Mouse (Mus musculus): ENCODE results near the gene Sirt7. TPM values are rescaled to one million over a fixed set of nuclear protein-coding genes. Genes with fewer than 3 reads are reported as not detected.

Gene Sirt7
- total and polyA plus RNA-seq, 3 experiments, result 72.3 to 78.2 TPM; not detected in 1

Other genes starting within 250 kb of the Sirt7 start
Only the 30 nearest of the 33 such genes appear.
- gene Tspan10, start 182.6 kb downstream of the Sirt7 start, total RNA-seq (2012; rRNA removed), result 0.20 and 0.65 TPM in 2 replicates
- gene Tspan10, start 182.6 kb downstream of the Sirt7 start, polyA plus RNA-seq (2012; ENCODE audit: insufficient read depth in 1 of 2, insufficient read length in 2 of 2, low read depth in 1 of 2, low replicate concordance in 2 of 2, missing spikeins in 1 of 2), result under 1 TPM in 1 of 2 experiments, not detected in 1; 0.29 TPM
- gene Pde6g, start 171.7 kb downstream of the Sirt7 start, total RNA-seq (2012; rRNA removed), result 0.35 and 0.46 TPM in 2 replicates
- under 1 TPM in 1 of 2 experiments, not detected in 1; 0.84 TPM for gene Pde6g, start 171.7 kb downstream of the Sirt7 start, polyA plus RNA-seq (2012; ENCODE audit: insufficient read depth in 1 of 2, insufficient read length in 2 of 2, low read depth in 1 of 2, low replicate concordance in 2 of 2, missing spikeins in 1 of 2)
- 15.9 and 17.6 TPM in 2 replicates for gene Oxld1, start 167.2 kb downstream of the Sirt7 start, total RNA-seq (2012; rRNA removed)
- gene Oxld1, start 167.2 kb downstream of the Sirt7 start, polyA plus RNA-seq (2012; ENCODE audit: insufficient read depth in 1 of 2, insufficient read length in 2 of 2, low read depth in 1 of 2, low replicate concordance in 2 of 2, missing spikeins in 1 of 2), result 10 to 100 TPM in 1 of 2 experiments, not detected in 1; 17.5 TPM
- gene Ccdc137, start 167.1 kb downstream of the Sirt7 start, total RNA-seq (2012; rRNA removed), result 66.1 and 104 TPM in 2 replicates
- 100 to 1,000 TPM in 1 of 2 experiments, not detected in 1; 116 TPM for gene Ccdc137, start 167.1 kb downstream of the Sirt7 start, polyA plus RNA-seq (2012; ENCODE audit: insufficient read depth in 1 of 2, insufficient read length in 2 of 2, low read depth in 1 of 2, low replicate concordance in 2 of 2, missing spikeins in 1 of 2)
- 19.8 and 20.8 TPM in 2 replicates for gene Arl16, start 157.6 kb downstream of the Sirt7 start, total RNA-seq (2012; rRNA removed)
- gene Arl16, start 157.6 kb downstream of the Sirt7 start, polyA plus RNA-seq (2012; ENCODE audit: insufficient read depth in 1 of 2, insufficient read length in 2 of 2, low read depth in 1 of 2, low replicate concordance in 2 of 2, missing spikeins in 1 of 2), result 10 to 100 TPM in 1 of 2 experiments, not detected in 1; 20.0 TPM
- gene Mrpl12, start 140.6 kb downstream of the Sirt7 start, total RNA-seq (2012; rRNA removed), result 401 and 457 TPM in 2 replicates
- gene Mrpl12, start 140.6 kb downstream of the Sirt7 start, polyA plus RNA-seq (2012; ENCODE audit: insufficient read depth in 1 of 2, insufficient read length in 2 of 2, low read depth in 1 of 2, low replicate concordance in 2 of 2, missing spikeins in 1 of 2), result 100 to 1,000 TPM; 374 to 461 TPM
- 40.4 and 52.0 TPM in 2 replicates for gene Slc25a10, start 133.4 kb downstream of the Sirt7 start, total RNA-seq (2012; rRNA removed)
- 10 to 100 TPM in 1 of 2 experiments, not detected in 1; 53.6 TPM for gene Slc25a10, start 133.4 kb downstream of the Sirt7 start, polyA plus RNA-seq (2012; ENCODE audit: insufficient read depth in 1 of 2, insufficient read length in 2 of 2, low read depth in 1 of 2, low replicate concordance in 2 of 2, missing spikeins in 1 of 2)
- not detected in 2 replicates for gene Gcgr, start 94.5 kb downstream of the Sirt7 start, total RNA-seq (2012; rRNA removed)
- not detected for gene Gcgr, start 94.5 kb downstream of the Sirt7 start, polyA plus RNA-seq (2012; ENCODE audit: insufficient read depth in 1 of 2, insufficient read length in 2 of 2, low read depth in 1 of 2, low replicate concordance in 2 of 2, missing spikeins in 1 of 2)
- gene Mcrip1, start 75.5 kb downstream of the Sirt7 start, total RNA-seq (2012; rRNA removed), result 27.2 and 36.6 TPM in 2 replicates
- 10 to 100 TPM in 1 of 2 experiments, not detected in 1; 83.5 TPM for gene Mcrip1, start 75.5 kb downstream of the Sirt7 start, polyA plus RNA-seq (2012; ENCODE audit: insufficient read depth in 1 of 2, insufficient read length in 2 of 2, low read depth in 1 of 2, low replicate concordance in 2 of 2, missing spikeins in 1 of 2)
- not detected in 2 replicates for gene Ppp1r27, start 74.1 kb downstream of the Sirt7 start, total RNA-seq (2012; rRNA removed)
- gene Ppp1r27, start 74.1 kb downstream of the Sirt7 start, polyA plus RNA-seq (2012; ENCODE audit: insufficient read depth in 1 of 2, insufficient read length in 2 of 2, low read depth in 1 of 2, low replicate concordance in 2 of 2, missing spikeins in 1 of 2), result not detected
- 625 and 639 TPM in 2 replicates for gene P4hb, start 52.0 kb downstream of the Sirt7 start, total RNA-seq (2012; rRNA removed)
- 1,000 to 10,000 TPM in 1 of 2 experiments, 100 to 1,000 TPM in 1; 563 to 1,152 TPM for gene P4hb, start 52.0 kb downstream of the Sirt7 start, polyA plus RNA-seq (2012; ENCODE audit: insufficient read depth in 1 of 2, insufficient read length in 2 of 2, low read depth in 1 of 2, low replicate concordance in 2 of 2, missing spikeins in 1 of 2)
- gene Arhgdia, start 43.6 kb downstream of the Sirt7 start, total RNA-seq (2012; rRNA removed), result 364 and 367 TPM in 2 replicates
- gene Arhgdia, start 43.6 kb downstream of the Sirt7 start, polyA plus RNA-seq (2012; ENCODE audit: insufficient read depth in 1 of 2, insufficient read length in 2 of 2, low read depth in 1 of 2, low replicate concordance in 2 of 2, missing spikeins in 1 of 2), result 100 to 1,000 TPM; 601 to 821 TPM
- gene Alyref, start 26.9 kb downstream of the Sirt7 start, total RNA-seq (2012; rRNA removed), result 1,072 and 1,078 TPM in 2 replicates
- 100 to 1,000 TPM in 1 of 2 experiments, not detected in 1; 600 TPM for gene Alyref, start 26.9 kb downstream of the Sirt7 start, polyA plus RNA-seq (2012; ENCODE audit: insufficient read depth in 1 of 2, insufficient read length in 2 of 2, low read depth in 1 of 2, low replicate concordance in 2 of 2, missing spikeins in 1 of 2)
- gene Anapc11, start 26.8 kb downstream of the Sirt7 start, total RNA-seq (2012; rRNA removed), result 97.3 and 130 TPM in 2 replicates
- gene Anapc11, start 26.8 kb downstream of the Sirt7 start, polyA plus RNA-seq (2012; ENCODE audit: insufficient read depth in 1 of 2, insufficient read length in 2 of 2, low read depth in 1 of 2, low replicate concordance in 2 of 2, missing spikeins in 1 of 2), result 100 to 1,000 TPM in 1 of 2 experiments, not detected in 1; 120 TPM
- 0.27 and 0.62 TPM in 2 replicates for gene Npb, start 16.8 kb downstream of the Sirt7 start, total RNA-seq (2012; rRNA removed)
- 1 to 10 TPM in 1 of 2 experiments, not detected in 1; 1.7 TPM for gene Npb, start 16.8 kb downstream of the Sirt7 start, polyA plus RNA-seq (2012; ENCODE audit: insufficient read depth in 1 of 2, insufficient read length in 2 of 2, low read depth in 1 of 2, low replicate concordance in 2 of 2, missing spikeins in 1 of 2)
- gene Pcyt2, start 7.3 kb downstream of the Sirt7 start, total RNA-seq (2012; rRNA removed), result 71.8 and 86.7 TPM in 2 replicates
- 10 to 100 TPM in 1 of 2 experiments, not detected in 1; 87.3 TPM for gene Pcyt2, start 7.3 kb downstream of the Sirt7 start, polyA plus RNA-seq (2012; ENCODE audit: insufficient read depth in 1 of 2, insufficient read length in 2 of 2, low read depth in 1 of 2, low replicate concordance in 2 of 2, missing spikeins in 1 of 2)
- gene Mafg, start 8.4 kb upstream of the Sirt7 start, total RNA-seq (2012; rRNA removed), result 26.5 and 29.7 TPM in 2 replicates
- gene Mafg, start 8.4 kb upstream of the Sirt7 start, polyA plus RNA-seq (2012; ENCODE audit: insufficient read depth in 1 of 2, insufficient read length in 2 of 2, low read depth in 1 of 2, low replicate concordance in 2 of 2, missing spikeins in 1 of 2), result 100 to 1,000 TPM in 1 of 2 experiments, 10 to 100 TPM in 1; 54.0 to 113 TPM
- 2.6 and 7.1 TPM in 2 replicates for gene Pycr1, start 18.5 kb upstream of the Sirt7 start, total RNA-seq (2012; rRNA removed)
- gene Pycr1, start 18.5 kb upstream of the Sirt7 start, polyA plus RNA-seq (2012; ENCODE audit: insufficient read depth in 1 of 2, insufficient read length in 2 of 2, low read depth in 1 of 2, low replicate concordance in 2 of 2, missing spikeins in 1 of 2), result 10 to 100 TPM in 1 of 2 experiments, not detected in 1; 15.3 TPM
- not detected in 2 replicates for gene Myadml2, start 22.9 kb upstream of the Sirt7 start, total RNA-seq (2012; rRNA removed)
- gene Myadml2, start 22.9 kb upstream of the Sirt7 start, polyA plus RNA-seq (2012; ENCODE audit: insufficient read depth in 1 of 2, insufficient read length in 2 of 2, low read depth in 1 of 2, low replicate concordance in 2 of 2, missing spikeins in 1 of 2), result not detected
- not detected in 2 replicates for gene Notum, start 35.9 kb upstream of the Sirt7 start, total RNA-seq (2012; rRNA removed)
- gene Notum, start 35.9 kb upstream of the Sirt7 start, polyA plus RNA-seq (2012; ENCODE audit: insufficient read depth in 1 of 2, insufficient read length in 2 of 2, low read depth in 1 of 2, low replicate concordance in 2 of 2, missing spikeins in 1 of 2), result not detected
- gene Aspscr1, start 47.7 kb upstream of the Sirt7 start, total RNA-seq (2012; rRNA removed), result 31.9 and 36.2 TPM in 2 replicates
- gene Aspscr1, start 47.7 kb upstream of the Sirt7 start, polyA plus RNA-seq (2012; ENCODE audit: insufficient read depth in 1 of 2, insufficient read length in 2 of 2, low read depth in 1 of 2, low replicate concordance in 2 of 2, missing spikeins in 1 of 2), result 10 to 100 TPM in 1 of 2 experiments, not detected in 1; 72.5 TPM
- 140 and 141 TPM in 2 replicates for gene Cenpx, start 88.5 kb upstream of the Sirt7 start, total RNA-seq (2012; rRNA removed)
- gene Cenpx, start 88.5 kb upstream of the Sirt7 start, polyA plus RNA-seq (2012; ENCODE audit: insufficient read depth in 1 of 2, insufficient read length in 2 of 2, low read depth in 1 of 2, low replicate concordance in 2 of 2, missing spikeins in 1 of 2), result 100 to 1,000 TPM in 1 of 2 experiments, not detected in 1; 206 TPM
- gene Lrrc45, start 88.7 kb upstream of the Sirt7 start, total RNA-seq (2012; rRNA removed), result 26.5 and 45.1 TPM in 2 replicates
- gene Lrrc45, start 88.7 kb upstream of the Sirt7 start, polyA plus RNA-seq (2012; ENCODE audit: insufficient read depth in 1 of 2, insufficient read length in 2 of 2, low read depth in 1 of 2, low replicate concordance in 2 of 2, missing spikeins in 1 of 2), result 10 to 100 TPM in 1 of 2 experiments, not detected in 1; 31.0 TPM
- gene Rac3, start 96.2 kb upstream of the Sirt7 start, total RNA-seq (2012; rRNA removed), result 7.8 and 12.0 TPM in 2 replicates
- 10 to 100 TPM in 1 of 2 experiments, not detected in 1; 13.1 TPM for gene Rac3, start 96.2 kb upstream of the Sirt7 start, polyA plus RNA-seq (2012; ENCODE audit: insufficient read depth in 1 of 2, insufficient read length in 2 of 2, low read depth in 1 of 2, low replicate concordance in 2 of 2, missing spikeins in 1 of 2)
- gene Dcxr, start 102.0 kb upstream of the Sirt7 start, total RNA-seq (2012; rRNA removed), result 12.0 and 14.1 TPM in 2 replicates
- 10 to 100 TPM in 1 of 2 experiments, not detected in 1; 12.2 TPM for gene Dcxr, start 102.0 kb upstream of the Sirt7 start, polyA plus RNA-seq (2012; ENCODE audit: insufficient read depth in 1 of 2, insufficient read length in 2 of 2, low read depth in 1 of 2, low replicate concordance in 2 of 2, missing spikeins in 1 of 2)
- gene Cbr2, start 106.9 kb upstream of the Sirt7 start, total RNA-seq (2012; rRNA removed), result not detected in 2 replicates
- gene Cbr2, start 106.9 kb upstream of the Sirt7 start, polyA plus RNA-seq (2012; ENCODE audit: insufficient read depth in 1 of 2, insufficient read length in 2 of 2, low read depth in 1 of 2, low replicate concordance in 2 of 2, missing spikeins in 1 of 2), result not detected
- gene Hmga1b, start 137.6 kb upstream of the Sirt7 start, total RNA-seq (2012; rRNA removed), result 190 and 206 TPM in 2 replicates
- 100 to 1,000 TPM in 1 of 2 experiments, not detected in 1; 633 TPM for gene Hmga1b, start 137.6 kb upstream of the Sirt7 start, polyA plus RNA-seq (2012; ENCODE audit: insufficient read depth in 1 of 2, insufficient read length in 2 of 2, low read depth in 1 of 2, low replicate concordance in 2 of 2, missing spikeins in 1 of 2)
- 10.9 and 12.7 TPM in 2 replicates for gene Rfng, start 159.0 kb upstream of the Sirt7 start, total RNA-seq (2012; rRNA removed)
- 10 to 100 TPM in 1 of 2 experiments, not detected in 1; 40.7 TPM for gene Rfng, start 159.0 kb upstream of the Sirt7 start, polyA plus RNA-seq (2012; ENCODE audit: insufficient read depth in 1 of 2, insufficient read length in 2 of 2, low read depth in 1 of 2, low replicate concordance in 2 of 2, missing spikeins in 1 of 2)
- gene Gps1, start 159.0 kb upstream of the Sirt7 start, total RNA-seq (2012; rRNA removed), result 206 and 266 TPM in 2 replicates
- gene Gps1, start 159.0 kb upstream of the Sirt7 start, polyA plus RNA-seq (2012; ENCODE audit: insufficient read depth in 1 of 2, insufficient read length in 2 of 2, low read depth in 1 of 2, low replicate concordance in 2 of 2, missing spikeins in 1 of 2), result 100 to 1,000 TPM; 173 to 219 TPM
- 190 and 203 TPM in 2 replicates for gene Dus1l, start 171.2 kb upstream of the Sirt7 start, total RNA-seq (2012; rRNA removed)
- gene Dus1l, start 171.2 kb upstream of the Sirt7 start, polyA plus RNA-seq (2012; ENCODE audit: insufficient read depth in 1 of 2, insufficient read length in 2 of 2, low read depth in 1 of 2, low replicate concordance in 2 of 2, missing spikeins in 1 of 2), result 100 to 1,000 TPM in 1 of 2 experiments, not detected in 1; 171 TPM

All from MEL (cell line).